Mouse (Mus musculus): Measurements from ENCODE around the gene Tas1r3.

Gene Tas1r3

DNA sequence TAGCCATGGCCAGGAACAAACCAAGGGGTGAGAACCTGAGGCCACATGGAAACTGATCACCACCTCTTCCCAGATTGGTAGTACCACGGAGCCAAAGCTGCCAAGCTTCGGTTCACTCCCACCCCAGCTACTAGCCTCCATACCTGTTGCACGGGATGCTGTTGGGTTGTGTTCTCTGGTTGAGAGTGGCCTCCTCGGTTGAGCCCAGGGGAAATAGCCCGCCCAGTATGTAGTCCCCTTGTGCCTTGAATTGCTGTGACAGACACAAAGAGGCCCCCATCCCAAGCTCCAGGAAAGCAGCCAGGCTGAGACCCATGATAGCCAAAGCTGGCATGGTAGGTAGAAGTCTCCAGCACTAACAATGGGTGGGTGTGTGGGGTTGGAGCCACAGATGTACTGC, at the start of gene Tas1r3:
Gene Tas1r3 (minus strand): TSS at position 362 of the 400 bp plus-strand sequence.
- peak; percentile 19 for DNase-seq

DNA sequence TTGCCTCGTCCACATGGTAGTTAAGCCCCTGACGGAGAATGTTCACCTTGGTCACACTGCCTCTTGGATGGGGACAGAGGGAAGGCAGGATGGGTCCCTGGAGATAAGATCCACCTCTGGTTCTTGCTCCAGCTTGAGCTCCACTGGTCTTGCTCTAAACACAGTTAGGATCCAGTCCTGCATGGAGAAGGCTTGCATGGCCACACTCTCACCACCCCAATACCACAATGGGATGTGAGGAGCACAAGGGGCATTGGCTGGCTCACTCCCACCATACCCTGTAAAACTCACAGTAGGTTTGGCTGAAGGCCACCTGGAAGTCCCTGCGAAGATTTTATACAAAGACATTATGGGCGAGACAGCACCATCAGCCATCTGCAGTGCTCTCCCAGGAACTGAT, 45.6 kb upstream of the Tas1r3 start:
- DNase-seq: no peak

DNA sequence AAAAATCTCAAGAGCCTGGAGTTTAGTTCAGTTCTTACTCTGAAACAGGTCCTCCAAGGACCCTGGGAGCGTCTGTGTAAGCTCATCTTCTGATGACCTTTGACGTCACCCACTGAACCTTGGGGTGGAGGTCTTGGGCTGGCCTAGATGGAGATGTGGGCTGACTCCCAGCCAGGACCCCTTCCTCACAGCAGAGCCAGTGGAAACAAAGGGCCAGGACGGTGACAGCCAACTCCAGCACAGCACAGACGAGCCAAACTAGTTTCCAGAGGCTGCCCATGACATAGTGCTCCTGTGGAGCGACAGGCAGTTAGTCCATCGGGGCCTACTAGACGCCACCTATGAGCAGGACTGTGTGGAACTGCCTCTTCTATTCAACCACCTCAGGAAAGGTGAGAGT, 45.1 kb upstream of the Tas1r3 start:
- peak; percentile 5 for DNase-seq

- DNase-seq: no peak
Measured at GRCm38 (mm10) chr4:155907003-155907402, 43.8 kb upstream of the Tas1r3 start.

- peak; percentile 10 for DNase-seq
Measured at GRCm38 (mm10) chr4:155906125-155906524, 43.0 kb upstream of the Tas1r3 start.

DNA sequence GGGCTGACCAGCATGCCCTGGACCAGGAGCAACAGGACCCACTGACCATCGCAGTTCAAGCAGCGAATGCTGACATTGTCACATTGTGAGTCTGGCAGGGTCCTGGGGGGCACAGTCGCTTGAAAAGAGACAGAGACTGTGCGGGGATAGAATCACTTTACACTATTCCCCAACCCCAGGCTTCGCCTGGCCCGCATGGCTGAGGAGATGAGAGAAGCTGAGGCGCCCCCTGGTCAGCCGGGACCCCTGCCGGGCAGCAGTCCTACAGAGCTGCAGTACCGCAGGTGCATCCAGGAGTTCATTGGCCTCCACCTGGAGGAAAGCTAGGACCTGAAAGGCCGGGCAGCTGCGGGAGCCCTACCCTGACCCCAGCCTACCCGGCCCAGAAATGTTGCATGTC, 42.5 kb upstream of the Tas1r3 start:
- peak; percentile 11 for DNase-seq

- peak; percentile 10 for DNase-seq
Measured at GRCm38 (mm10) chr4:155904318-155905102, 41.3 kb upstream of the Tas1r3 start.

- DNase-seq: no peak
Measured at GRCm38 (mm10) chr4:155903246-155903645, 40.1 kb upstream of the Tas1r3 start.

DNA sequence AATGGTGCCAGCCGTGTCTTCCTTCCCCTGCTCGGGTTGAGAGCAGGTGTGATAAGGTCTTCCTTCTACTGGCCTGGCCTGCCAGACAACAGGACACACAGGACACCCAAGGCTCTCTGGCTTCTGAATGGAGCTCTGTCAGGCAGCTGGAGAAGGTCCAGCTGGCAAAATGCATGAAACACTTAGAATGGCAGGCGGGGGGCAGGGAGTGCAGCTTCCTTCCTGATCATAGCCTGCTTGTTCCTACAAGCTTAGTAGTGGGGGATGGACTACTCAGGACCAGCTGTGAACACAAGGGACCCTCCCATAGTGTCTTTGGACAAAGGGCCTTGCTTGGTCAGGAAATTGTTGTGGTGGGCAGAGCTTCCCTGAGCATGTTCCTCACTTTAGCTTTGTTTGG, 38.0 kb upstream of the Tas1r3 start:
- DNase-seq: peak; percentile 49

DNA sequence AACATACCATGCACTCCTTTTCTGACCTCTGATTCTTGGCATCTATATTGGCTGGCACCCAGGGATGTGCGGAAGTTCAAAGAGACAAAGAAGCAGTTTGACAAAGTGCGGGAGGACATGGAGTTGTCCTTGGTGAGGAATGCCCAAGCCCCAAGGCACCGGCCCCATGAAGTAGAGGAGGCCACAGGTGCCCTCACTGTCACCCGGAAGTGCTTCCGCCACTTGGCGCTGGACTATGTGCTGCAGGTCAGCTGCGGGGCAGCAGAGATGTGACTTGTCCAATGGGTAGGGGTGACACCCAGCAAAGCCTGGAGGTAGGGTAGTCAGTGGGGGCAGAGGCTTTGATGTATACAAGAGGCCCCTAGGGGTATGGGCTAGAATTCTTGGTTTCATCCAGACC, 36.2 kb upstream of the Tas1r3 start:
- no peak for DNase-seq

DNA sequence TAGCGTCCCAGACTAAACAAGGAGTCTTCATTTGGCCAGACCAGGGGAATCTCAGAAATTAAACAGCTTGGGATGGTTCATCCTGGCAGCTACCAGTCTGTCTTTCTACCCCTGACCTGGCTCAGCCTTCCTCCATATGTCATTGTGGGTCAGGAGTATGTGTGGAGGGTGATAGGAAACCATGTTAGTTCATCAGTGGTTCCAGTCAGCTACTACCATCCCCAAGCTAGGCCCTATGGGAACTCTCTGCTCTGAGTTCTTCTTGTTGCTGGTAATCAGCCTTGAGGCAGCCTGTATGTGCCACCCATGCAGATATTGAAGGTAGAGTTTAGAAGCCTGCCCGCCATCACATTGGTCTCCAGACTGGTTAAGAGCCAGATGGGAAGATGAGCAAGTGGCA, 35.2 kb upstream of the Tas1r3 start:
- DNase-seq: no peak

DNA sequence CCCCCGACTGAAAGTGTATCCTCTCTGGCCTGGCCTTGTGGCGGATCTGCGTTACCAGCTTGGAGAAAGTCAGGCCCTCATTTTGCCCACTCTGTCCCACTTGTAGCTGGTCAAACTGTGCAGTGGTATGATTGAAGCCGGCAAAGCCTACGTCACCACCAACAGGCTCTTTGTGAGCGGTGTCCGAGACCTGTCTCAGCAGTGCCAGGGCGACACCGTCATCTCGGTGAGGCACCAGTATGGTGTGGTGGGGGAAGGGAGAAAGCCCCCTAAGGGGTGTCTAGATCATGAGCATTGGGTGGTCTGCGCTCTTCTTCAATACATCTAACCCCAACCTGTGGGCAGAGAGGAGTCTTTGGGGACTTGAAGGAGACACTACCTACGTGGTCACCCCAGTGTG, 33.3 kb upstream of the Tas1r3 start:
- DNase-seq: peak; percentile 35

DNA sequence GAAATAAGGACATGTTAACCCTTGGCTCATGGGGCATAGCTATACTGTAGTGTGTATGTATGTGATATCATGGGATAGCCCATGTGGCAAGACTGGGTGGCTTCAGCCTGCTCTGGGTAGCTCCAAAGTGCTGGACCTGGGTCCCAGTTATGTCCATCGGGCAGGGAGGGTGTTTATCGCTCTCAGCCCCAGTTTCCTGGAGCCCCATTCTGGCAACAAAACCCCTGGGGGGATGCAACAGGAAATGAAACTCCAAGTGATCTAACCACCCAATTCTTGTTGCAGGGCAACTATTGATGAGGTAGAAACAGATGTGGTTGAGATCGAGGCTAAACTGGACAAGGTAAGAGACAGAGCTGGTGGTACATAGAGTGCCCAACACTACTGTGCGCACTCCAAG, 32.7 kb upstream of the Tas1r3 start:
- peak; percentile 33 for DNase-seq

DNA sequence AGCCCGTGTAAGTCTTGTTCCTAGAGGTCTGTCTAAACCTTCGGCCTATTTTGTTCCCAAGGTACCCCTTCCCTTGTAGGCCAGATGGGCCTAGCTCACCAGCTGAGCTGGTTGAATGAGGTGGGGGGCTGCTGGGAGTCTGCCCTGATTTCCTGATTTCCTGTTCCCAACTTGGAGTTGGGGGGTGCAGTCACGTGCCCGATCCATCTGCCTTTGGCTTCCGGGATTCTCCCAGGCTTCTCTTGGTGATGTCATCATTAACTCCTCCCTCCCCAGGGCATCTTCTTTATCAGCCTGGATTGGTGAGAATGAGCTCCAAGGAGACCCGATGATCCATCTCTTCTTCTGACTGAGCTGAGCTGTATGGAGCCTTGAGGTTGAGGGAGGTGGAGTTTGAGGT, 32.1 kb upstream of the Tas1r3 start:
- DNase-seq: peak; percentile 82

GRCm38 (mm10) chr4:155894311-155894881, 31.2 kb upstream of the Tas1r3 start:
- DNase-seq: peak; percentile 69

DNA sequence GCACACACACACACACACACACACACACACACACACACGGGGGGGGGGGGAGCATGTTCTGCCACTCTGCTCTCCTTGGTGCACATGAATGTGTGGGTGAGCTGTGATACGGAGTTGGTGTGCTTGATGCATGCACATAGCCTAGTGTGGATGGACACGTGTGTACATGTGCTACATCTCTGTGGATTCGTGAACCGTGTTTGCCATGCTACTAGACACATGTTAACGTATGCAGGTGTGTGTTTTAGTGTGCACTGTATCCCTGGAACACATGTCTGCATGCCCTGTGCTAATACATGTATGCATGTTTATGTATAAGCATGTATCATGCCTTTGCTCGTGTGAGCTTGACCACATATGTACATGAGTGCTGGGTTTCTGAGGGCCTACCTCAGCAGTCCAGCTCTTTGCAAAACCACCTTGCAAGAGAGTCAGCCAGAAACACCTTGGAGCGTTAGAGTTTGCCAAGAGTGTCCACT, 30.1 kb upstream of the Tas1r3 start:
- peak; percentile 36 for DNase-seq

DNA sequence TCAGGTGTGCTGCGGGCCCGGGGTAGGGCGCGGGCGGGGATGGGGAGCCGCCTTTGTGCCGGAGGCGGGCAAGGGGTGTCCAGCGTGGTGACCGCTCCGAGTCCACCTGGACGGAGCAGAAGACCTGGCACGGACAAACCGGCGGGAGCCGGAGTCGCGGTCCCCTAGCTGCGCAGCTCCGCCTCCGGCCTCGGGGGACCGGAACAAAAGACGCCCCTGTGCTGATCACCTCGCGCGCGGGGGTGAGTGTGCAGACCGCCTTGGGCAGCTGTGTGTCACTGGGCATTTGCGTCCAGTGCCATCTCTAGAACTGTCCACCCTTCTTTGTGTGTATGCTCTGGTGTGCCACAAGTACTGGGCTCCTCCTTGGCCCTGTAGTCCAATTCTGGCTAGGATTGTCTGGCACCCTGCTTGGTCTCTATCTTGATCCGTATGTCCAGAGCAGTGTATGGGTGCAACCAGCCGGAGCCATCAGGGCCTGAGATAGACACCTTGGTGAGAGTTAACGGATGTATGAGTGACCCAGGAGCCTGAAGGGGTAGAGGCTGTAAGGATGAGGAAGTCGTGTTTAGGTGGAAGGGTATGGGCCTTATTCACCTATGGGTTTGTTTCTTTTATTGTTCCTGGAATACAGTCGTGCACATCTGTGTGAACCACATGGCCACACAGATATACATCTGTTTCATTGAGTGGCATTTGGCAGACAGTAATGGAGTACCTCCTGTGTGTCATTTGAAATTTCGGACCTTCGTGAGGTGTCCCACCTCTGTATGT, 29.5 kb upstream of the Tas1r3 start:
- DNase-seq: peak; percentile 73

- peak; percentile 85 for DNase-seq
Measured at GRCm38 (mm10) chr4:155892017-155892416, 28.9 kb upstream of the Tas1r3 start.

GRCm38 (mm10) chr4:155891551-155892001, 28.4 kb upstream of the Tas1r3 start, which contains the start of the genes Pusl1 and Acap3:
Gene Pusl1, minus strand, starts transcription at chr4:155891781.
Gene Acap3, plus strand, starts transcription at chr4:155891822.
- peak; percentile 95 for DNase-seq

- no peak for DNase-seq
Measured at GRCm38 (mm10) chr4:155891011-155891471, 27.9 kb upstream of the Tas1r3 start.

- peak; percentile 21 for DNase-seq
Measured at GRCm38 (mm10) chr4:155889316-155889715, 26.2 kb upstream of the Tas1r3 start.

- peak; percentile 20 for DNase-seq
Measured at GRCm38 (mm10) chr4:155888181-155888580, 25.0 kb upstream of the Tas1r3 start.

GRCm38 (mm10) chr4:155887674-155888073, 24.5 kb upstream of the Tas1r3 start:
- peak; percentile 16 for DNase-seq

Data from cerebellum, adult 11-12 months (tissue).